Mouse (Mus musculus): ENCODE data around the gene Nucks1. TPM values are rescaled to one million over a fixed set of nuclear protein-coding genes. Genes with fewer than 3 reads are reported as not detected.

Nucks1 gene
- total and polyA plus RNA-seq, 3 experiments, result 87.4 to 267 (median 96.9) TPM

GRCm38 (mm10) chr1:131891436-131891835 lies 18.9 kb upstream of the Nucks1 start:
- H3K27ac ChIP-seq (ENCODE audit: insufficient read depth, low read depth), result no peak overlapping the region
- in situ Hi-C loops (cut with MboI; ENCODE audit: low pct_ligation_motif_present, low pct_unique_long_range_greater_than_20kb, low sequenced_read_pairs), result no loop called here

GRCm38 (mm10) chr1:131902679-131903078 lies 7.7 kb upstream of the Nucks1 start:
- H3K79me2 ChIP-seq (replicated peaks; ENCODE audit: control insufficient read depth, extremely low read depth, insufficient read depth, poor library complexity, severe bottlenecking), result no peaks in the 10 kb centered on the region
- no peak overlapping the region for H3K9ac ChIP-seq (ENCODE audit: insufficient read depth, low read depth)
- H3K27me3 ChIP-seq (replicated peaks), result no peaks in the 10 kb centered on the region
- no peaks in the 10 kb centered on the region for H3K36me3 ChIP-seq (replicated peaks in 1 of 2; ENCODE audit: control insufficient read depth in 1 of 2, insufficient read depth in 1 of 2, low read length in 1 of 2)
- dilution Hi-C loops (cut with MboI; ENCODE audit: extremely low pct_ligation_motif_present, extremely low pct_unique_long_range_greater_than_20kb, low sequenced_read_pairs) (no loop called here), in situ Hi-C loops (cut with MboI; ENCODE audit: low pct_ligation_motif_present, low pct_unique_long_range_greater_than_20kb, low sequenced_read_pairs) (no loop called here)
- no peak overlapping the region for H3K27ac ChIP-seq (ENCODE audit: insufficient read depth, low read depth)
- no peak overlapping the region for H3K4me2 ChIP-seq (ENCODE audit: insufficient read depth, low read depth, poor library complexity, severe bottlenecking)
- no peak for DNase-seq (ENCODE audit: extremely low read depth)
- H3K4me3 ChIP-seq (replicated peaks in 1 of 3; ENCODE audit: low read depth in 2 of 3, low read length in 2 of 3, poor library complexity in 1 of 3), result no peak overlapping the region
- TF ChIP-seq CTCF (conservative IDR thresholded peaks at IDR 0.05 in 1 of 2, IDR thresholded peaks at IDR 0.05 in 1 of 2; ENCODE audit: low read depth in 2 of 2, low read length in 2 of 2), result no peak
- TF ChIP-seq ZNF384 (IDR thresholded peaks at IDR 0.05; ENCODE audit: low read depth, low read length), result peak; percentile 81
- TF ChIP-seq JUN (IDR thresholded peaks at IDR 0.05; ENCODE audit: insufficient read depth, low read depth, low read length), result no peak
- no peak for TF ChIP-seq EP300 (IDR thresholded peaks at IDR 0.05; ENCODE audit: low read length)
- TF ChIP-seq RAD21 (IDR thresholded peaks at IDR 0.05; ENCODE audit: low read depth, low read length), result no peak
- no peak for TF ChIP-seq KAT2A (IDR thresholded peaks at IDR 0.05; ENCODE audit: insufficient replicate concordance, low read length)
- H3K9me3 ChIP-seq (replicated peaks; ENCODE audit: low read length), result no peaks in the 10 kb centered on the region
- peaks cover 0 to 36% of the 10 kb centered on the region in 2 experiments; a peak in 2 of 4 replicates for H3K4me1 ChIP-seq (ENCODE audit: control insufficient read depth in 1 of 2, insufficient read depth in 2 of 2)

More at GRCm38 (mm10) chr1:131891436-131891835, 18.9 kb upstream of the Nucks1 start:
- Histone ChIP-seq H3K4me3 (replicated peaks in 1 of 3; ENCODE audit: low read depth in 2 of 3, low read length in 2 of 3, poor library complexity in 1 of 3) (no peak overlapping the region), H3K27me3 (replicated peaks) (no peaks in the 10 kb centered on the region), H3K4me2 (ENCODE audit: insufficient read depth, low read depth, poor library complexity, severe bottlenecking) (no peak overlapping the region), H3K9me3 (replicated peaks; ENCODE audit: low read length) (no peaks in the 10 kb centered on the region), H3K79me2 (replicated peaks; ENCODE audit: control insufficient read depth, extremely low read depth, insufficient read depth, poor library complexity, severe bottlenecking) (no peaks in the 10 kb centered on the region), H3K36me3 (replicated peaks in 1 of 2; ENCODE audit: control insufficient read depth in 1 of 2, insufficient read depth in 1 of 2, low read length in 1 of 2) (no peaks in the 10 kb centered on the region), H3K4me1 (ENCODE audit: control insufficient read depth in 1 of 2, insufficient read depth in 2 of 2) (peaks cover 0 to 4% of the 10 kb centered on the region in 2 experiments; a peak in 1 of 4 replicates), H3K9ac (ENCODE audit: insufficient read depth, low read depth) (no peak overlapping the region)
- dilution Hi-C loops (cut with MboI; ENCODE audit: extremely low pct_ligation_motif_present, extremely low pct_unique_long_range_greater_than_20kb, low sequenced_read_pairs), result no loop called here
- TF ChIP-seq ETS1 (conservative IDR thresholded peaks at IDR 0.05; ENCODE audit: low read depth, low read length), result no peak
- no peak for TF ChIP-seq UBTF (IDR thresholded peaks at IDR 0.05; ENCODE audit: low read depth, low read length)
- no peak for TF ChIP-seq POLR2AphosphoS2 (IDR thresholded peaks at IDR 0.05; ENCODE audit: low read depth, low read length)
- no peak for TF ChIP-seq NRF1 (IDR thresholded peaks at IDR 0.05; ENCODE audit: low read depth, low read length)
- no peak for TF ChIP-seq MEF2A (IDR thresholded peaks at IDR 0.05; ENCODE audit: borderline replicate concordance, low read depth, low read length)
- no peak for TF ChIP-seq MYC (IDR thresholded peaks at IDR 0.05; ENCODE audit: low read depth, low read length)
- TF ChIP-seq ZNF384 (IDR thresholded peaks at IDR 0.05; ENCODE audit: low read depth, low read length), result no peak
- TF ChIP-seq CHD1 (IDR thresholded peaks at IDR 0.05; ENCODE audit: low read depth, low read length), result no peak
- no peak for TF ChIP-seq GABPA (IDR thresholded peaks at IDR 0.05; ENCODE audit: insufficient replicate concordance, low read depth, low read length)
- no peak for TF ChIP-seq JUND (conservative IDR thresholded peaks at IDR 0.05; ENCODE audit: low read depth, low read length)
- TF ChIP-seq MAFK (IDR thresholded peaks at IDR 0.05; ENCODE audit: insufficient replicate concordance, low read length), result no peak
- TF ChIP-seq SIN3A (IDR thresholded peaks at IDR 0.05; ENCODE audit: low read length), result no peak
- no peak for DNase-seq (ENCODE audit: extremely low read depth)

Data from CH12.LX (cell line).